Comparison of ENCODE assay signal across 10 mouse cellular contexts in the genomic region with DNA sequence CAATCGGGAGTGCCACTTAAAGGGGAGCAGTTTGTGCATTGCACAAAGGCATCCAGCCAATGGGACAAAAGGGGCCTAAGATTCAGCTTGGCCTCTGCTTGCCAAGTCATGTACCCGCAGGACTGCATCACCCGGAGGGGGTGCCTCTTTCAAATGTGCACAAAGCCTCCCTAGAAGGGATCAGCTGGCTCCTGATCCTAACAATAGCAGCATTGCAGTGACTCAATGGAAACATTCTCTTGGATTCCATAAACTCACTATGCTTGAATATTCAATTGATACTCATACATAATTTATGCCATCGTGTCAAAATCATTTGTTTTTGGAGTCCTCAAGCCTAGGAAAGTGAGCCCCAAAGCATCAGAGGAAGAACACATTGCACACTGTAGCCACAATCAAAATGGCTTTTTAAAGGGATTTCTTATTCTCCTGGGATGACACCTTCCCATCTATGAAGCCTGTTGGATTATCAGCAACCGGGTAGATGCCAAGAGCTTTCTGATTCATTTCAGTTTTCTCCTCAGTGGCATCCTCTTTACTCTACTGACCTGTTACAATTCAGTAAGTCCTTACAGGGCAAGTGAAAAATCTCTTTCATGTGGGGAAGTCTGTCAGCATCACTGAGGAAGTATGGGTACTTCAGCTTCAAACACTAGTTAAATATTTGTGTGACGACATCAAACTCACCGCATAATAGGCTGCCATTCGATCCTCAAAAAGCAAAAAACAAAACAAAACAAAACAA. TPM values are rescaled to one million over a fixed set of nuclear protein-coding genes. Genes with fewer than 3 reads are reported as not detected.
DNase-seq lines count a peak whose midpoint lies in the region; ATAC-seq lines count a peak whose summit lies in the region.
"Had no signal": no experiment of that assay in that cellular context is flagged by ENCODE, and none has a peak within 500 bp of the region (broad histone marks: within the 10 kb centered on the region; RNA-seq: fewer than 3 reads in every experiment).

No protein-coding gene starts in this region.

- no peaks in the 10 kb centered on the region for H3K36me3 ChIP-seq in forebrain, embryonic 14.5 days (ENCODE audit: control insufficient read depth, insufficient read depth, low read length)
- no peaks in the 10 kb centered on the region for H3K36me3 ChIP-seq in midbrain, embryonic 12.5 days
- H3K36me3 ChIP-seq: limb, embryonic 13.5 days had no signal

- peak; percentile 96 for DNase-seq in brain, adult 2 months (ENCODE audit: low read depth, low spot score)
- peak; percentile 91 for DNase-seq in forebrain, embryonic 14.5 days (ENCODE audit: low spot score)
- DNase-seq in layer of hippocampus, adult 8-10 months (ENCODE audit: low spot score in 2 of 2), result peak; percentile 69 to 88
- no peak for DNase-seq in yolk sac, embryonic 10.5 days (ENCODE audit: low spot score)
- no peak for DNase-seq in gastrocnemius, adult 18-20 months (ENCODE audit: low spot score)
- DNase-seq in heart, postnatal 4 days, result no peak
- DNase-seq in adrenal gland, postnatal 14 days, result no peak

- H3K4me1 ChIP-seq in forebrain, embryonic 14.5 days (ENCODE audit: control insufficient read depth, insufficient read depth, low read length), result peaks cover 10% of the 10 kb centered on the region; the same call in 1 of the 2 replicates
- H3K4me1 ChIP-seq in midbrain, embryonic 12.5 days, result peaks cover 16% of the 10 kb centered on the region
- H3K4me1 ChIP-seq: limb, embryonic 13.5 days had no signal

- WGBS in forebrain, embryonic 14.5 days, result 23% methylated on average over 8 of the region's 8 CpGs
- WGBS in midbrain, embryonic 12.5 days, result 33% methylated on average over 8 of the region's 8 CpGs

- no peak overlapping the region for H3K4me3 ChIP-seq in forebrain, embryonic 14.5 days (ENCODE audit: low read depth, low read length)
- H3K4me3 ChIP-seq in midbrain, embryonic 12.5 days, result no peak overlapping the region
- H3K4me3 ChIP-seq: limb, embryonic 13.5 days; myocyte had no signal

- H3K9ac ChIP-seq in forebrain, embryonic 14.5 days (ENCODE audit: low read length), result no peak overlapping the region
- no peak overlapping the region for H3K9ac ChIP-seq in midbrain, embryonic 12.5 days (replicated peaks)
- H3K9ac ChIP-seq: limb, embryonic 13.5 days had no signal

- H3K9me3 ChIP-seq in forebrain, embryonic 14.5 days (replicated peaks; ENCODE audit: control insufficient read depth, low read length), result no peaks in the 10 kb centered on the region
- H3K9me3 ChIP-seq in midbrain, embryonic 12.5 days, result no peaks in the 10 kb centered on the region
- H3K9me3 ChIP-seq: limb, embryonic 13.5 days had no signal

- peak; percentile 96 for ATAC-seq in forebrain, embryonic 14.5 days
- ATAC-seq in midbrain, embryonic 12.5 days (ENCODE audit: low FRiP score, low read depth), result peak; percentile 98

- H3K27me3 ChIP-seq in forebrain, embryonic 14.5 days (replicated peaks; ENCODE audit: control insufficient read depth, insufficient read depth, low read length), result no peaks in the 10 kb centered on the region
- H3K27me3 ChIP-seq in midbrain, embryonic 12.5 days, result no peaks in the 10 kb centered on the region
- H3K27me3 ChIP-seq: limb, embryonic 13.5 days had no signal

- H3K27ac ChIP-seq in forebrain, embryonic 14.5 days (ENCODE audit: low read depth, low read length), result peak overlapping the region; percentile 50; the same call in 1 of the 2 replicates
- H3K27ac ChIP-seq in midbrain, embryonic 12.5 days (replicated peaks), result peak overlapping the region; percentile 84
- H3K27ac ChIP-seq: limb, embryonic 13.5 days had no signal

- no peak overlapping the region for H3K4me2 ChIP-seq in forebrain, embryonic 14.5 days (ENCODE audit: low read length)
- 0 out of 2 replicates have a peak overlapping the region, but pooled peaks have one; percentile 3 for H3K4me2 ChIP-seq in midbrain, embryonic 12.5 days (replicated peaks)
- H3K4me2 ChIP-seq: limb, embryonic 13.5 days had no signal

RNA-seq across cellular contexts. Expression of gene Cemip2, which starts 54.1 kb away (rescaled TPM):
- 29.2 and 35.3 TPM in 2 replicates for polyA plus RNA-seq in forebrain, embryonic 14.5 days (2014; fragmentation: Nextera tagmentation; extraction: Ambion mirVana)
- 10 to 100 TPM; 11.7 to 12.3 (median 12.0) TPM for total RNA-seq in layer of hippocampus, adult 8-10 months (2022)
- polyA plus RNA-seq in midbrain, embryonic 12.5 days (2016; fragmentation: Nextera tagmentation; extraction: Ambion mirVana), result 105 and 113 TPM in 2 replicates
- 10 to 100 TPM in 1 of 2 experiments, 1 to 10 TPM in 1; 8.4 to 10.8 TPM for total RNA-seq in gastrocnemius, adult 18-20 months (2021)
- total RNA-seq in heart, postnatal 4 days (2021), result 10 to 100 TPM; 47.6 to 53.6 TPM
- 25.3 and 26.3 TPM in 2 replicates for total RNA-seq in adrenal gland, postnatal 14 days (2021)

Comparison
In these comparisons a context has a peak if more than half of its experiments do, and no peak if none do; other contexts are left out.
1. DNase-seq: peak in brain, adult 2 months (single experiment), forebrain, embryonic 14.5 days (single experiment) and layer of hippocampus, adult 8-10 months (2 of 2); none in yolk sac, embryonic 10.5 days (single experiment), gastrocnemius, adult 18-20 months (single experiment), heart, postnatal 4 days (single experiment) and adrenal gland, postnatal 14 days (single experiment).